Mouse (Mus musculus): ENCODE measurements around the gene Thoc6. TPM values are rescaled to one million over a fixed set of nuclear protein-coding genes. Genes with fewer than 3 reads are reported as not detected.

The Thoc6 gene
- total RNA-seq, 2 experiments from 2014 or later, result 5.5 to 7.2 TPM

GRCm38 (mm10) chr17:23699131-23700077 lies 25.7 kb upstream of the Thoc6 start:
- no peak for TF ChIP-seq CTCF (IDR thresholded peaks at IDR 0.05)
- intact Hi-C loops (cut with DNase I), result loop anchor here (1.0 to 10.0 kb wide), 2 partner anchors 26 to 505 kb away; partner anchors contain the start of genes Hcfc1r1, Thoc6 and Zfp40
- H3K4me3 ChIP-seq, result peak overlapping the region; percentile 59
- DNase-seq (ENCODE audit: extremely low spot score in 1 of 2, low spot score in 2 of 2), result peak; percentile 38 to 53
- peak overlapping the region; percentile 67; the same call in 1 of the 2 replicates for H3K27ac ChIP-seq

GRCm38 (mm10) chr17:23695801-23696200 lies 22.1 kb upstream of the Thoc6 start:
- DNase-seq (ENCODE audit: extremely low spot score in 1 of 2, low spot score in 2 of 2), result no peak
- TF ChIP-seq CTCF (IDR thresholded peaks at IDR 0.05), result no peak
- Histone ChIP-seq H3K27ac (no peak overlapping the region), H3K4me3 (no peak overlapping the region)
- intact Hi-C loops (cut with DNase I), result no loop called here

GRCm38 (mm10) chr17:23694491-23694890 lies 20.8 kb upstream of the Thoc6 start:
- TF ChIP-seq CTCF (IDR thresholded peaks at IDR 0.05), result no peak
- Histone ChIP-seq H3K27ac (no peak overlapping the region), H3K4me3 (no peak overlapping the region)
- no peak for DNase-seq (ENCODE audit: extremely low spot score in 1 of 2, low spot score in 2 of 2)
- intact Hi-C loops (cut with DNase I), result no loop called here

DNA sequence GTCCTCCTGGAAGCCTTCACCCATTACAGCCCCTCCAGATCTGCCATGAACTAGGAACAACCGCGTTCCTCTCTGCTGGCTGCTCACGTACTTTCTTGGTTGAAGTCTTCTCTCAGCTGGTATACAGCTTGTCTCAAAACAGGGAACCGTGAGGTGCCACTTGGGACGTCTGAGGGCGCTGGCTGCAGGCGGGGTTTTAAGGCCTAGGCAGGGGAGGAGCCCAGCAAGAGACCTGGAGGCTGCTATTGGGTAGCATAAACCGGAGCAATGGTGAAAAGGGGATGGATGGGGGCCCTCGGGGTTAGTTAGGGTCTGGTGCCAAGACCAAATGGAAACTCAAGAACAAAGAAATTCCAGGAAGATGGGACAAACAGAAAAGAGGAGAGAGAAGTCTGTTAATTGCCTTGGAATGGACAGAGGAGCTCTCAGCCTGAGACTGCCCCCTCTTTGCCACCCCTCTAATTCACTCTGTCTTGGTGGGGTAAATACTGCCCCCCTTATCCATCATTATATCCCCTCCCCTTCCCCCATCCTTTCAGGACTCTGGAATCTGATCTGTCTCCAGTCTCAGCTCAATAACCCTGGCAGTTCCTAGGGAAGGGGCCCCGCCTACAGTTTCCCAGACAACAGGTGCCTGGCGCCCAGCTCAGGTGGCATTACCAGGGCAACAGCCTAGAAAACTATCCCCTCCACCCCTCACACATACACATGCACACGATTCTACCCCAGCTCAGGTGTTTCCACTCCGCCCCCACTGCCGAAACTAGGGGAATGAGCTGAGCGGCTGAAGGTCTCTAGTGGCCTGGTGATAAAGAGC lies 10.4 kb upstream of the Thoc6 start, which contains the start of gene Cldn9:
TSS of gene Cldn9 (minus strand) at position 171 of the 817 bp plus-strand sequence.
- intact Hi-C loops (cut with DNase I), result no loop called here
- Histone ChIP-seq H3K27ac (no peak within 1 kb of the TSS), H3K4me3 (no peak within 1 kb of the TSS)
- TF ChIP-seq CTCF (IDR thresholded peaks at IDR 0.05), result no peak
- DNase-seq (ENCODE audit: extremely low spot score in 1 of 2, low spot score in 2 of 2), result no peak

DNA sequence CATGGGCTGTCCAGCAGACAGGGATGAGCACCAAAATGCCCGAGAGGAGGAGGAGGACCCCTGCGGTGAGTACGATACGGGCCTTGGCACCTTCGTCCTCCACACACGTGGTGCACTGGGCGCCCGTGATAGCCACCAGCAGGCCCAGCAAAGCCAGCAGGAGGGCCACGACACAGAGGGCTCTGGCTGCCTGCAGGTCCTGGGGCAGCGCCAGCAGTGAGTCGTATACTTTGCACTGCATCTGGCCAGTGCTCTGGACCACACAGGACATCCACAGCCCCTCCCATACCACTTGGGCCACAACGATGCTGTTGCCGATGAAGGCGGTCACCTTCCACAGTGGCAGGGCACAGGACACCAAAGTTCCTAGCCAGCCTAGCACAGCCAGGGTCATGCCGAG lies 9.5 kb upstream of the Thoc6 start:
- TF ChIP-seq CTCF (IDR thresholded peaks at IDR 0.05), result no peak
- no peak for DNase-seq (ENCODE audit: extremely low spot score in 1 of 2, low spot score in 2 of 2)
- intact Hi-C loops (cut with DNase I), result no loop called here
- Histone ChIP-seq H3K27ac (no peak overlapping the region), H3K4me3 (no peak overlapping the region)

DNA sequence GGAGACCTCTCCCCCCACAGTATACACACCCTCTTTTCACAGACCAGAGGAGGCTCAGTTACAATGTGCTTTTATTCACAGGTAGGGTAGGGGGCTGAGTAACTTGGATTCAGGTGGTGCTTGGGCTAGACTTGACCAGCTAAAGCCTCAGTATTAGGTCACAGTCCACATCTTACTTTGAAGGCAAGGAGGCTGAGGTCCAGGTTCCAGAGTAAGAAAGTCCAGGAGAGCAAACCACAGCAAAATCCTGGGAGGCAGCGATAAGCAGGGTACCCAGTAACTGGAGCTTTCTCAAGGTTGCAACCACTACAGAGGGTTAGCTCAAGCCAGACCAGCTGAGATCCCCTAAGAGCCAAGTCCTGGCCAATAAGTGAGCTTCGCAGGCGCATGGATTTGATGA lies 8.8 kb upstream of the Thoc6 start:
- TF ChIP-seq CTCF (IDR thresholded peaks at IDR 0.05), result no peak
- no peak overlapping the region for H3K4me3 ChIP-seq
- no peak overlapping the region for H3K27ac ChIP-seq
- intact Hi-C loops (cut with DNase I), result no loop called here
- DNase-seq (ENCODE audit: extremely low spot score in 1 of 2, low spot score in 2 of 2), result no peak

GRCm38 (mm10) chr17:23682092-23682491 lies 8.4 kb upstream of the Thoc6 start:
- no peak for TF ChIP-seq CTCF (IDR thresholded peaks at IDR 0.05)
- Histone ChIP-seq H3K27ac (no peak overlapping the region), H3K4me3 (no peak overlapping the region)
- no peak for DNase-seq (ENCODE audit: extremely low spot score in 1 of 2, low spot score in 2 of 2)
- intact Hi-C loops (cut with DNase I), result no loop called here

GRCm38 (mm10) chr17:23681086-23681485 lies 7.4 kb upstream of the Thoc6 start:
- TF ChIP-seq CTCF (IDR thresholded peaks at IDR 0.05), result no peak
- DNase-seq (ENCODE audit: extremely low spot score in 1 of 2, low spot score in 2 of 2), result no peak
- intact Hi-C loops (cut with DNase I), result no loop called here

DNA sequence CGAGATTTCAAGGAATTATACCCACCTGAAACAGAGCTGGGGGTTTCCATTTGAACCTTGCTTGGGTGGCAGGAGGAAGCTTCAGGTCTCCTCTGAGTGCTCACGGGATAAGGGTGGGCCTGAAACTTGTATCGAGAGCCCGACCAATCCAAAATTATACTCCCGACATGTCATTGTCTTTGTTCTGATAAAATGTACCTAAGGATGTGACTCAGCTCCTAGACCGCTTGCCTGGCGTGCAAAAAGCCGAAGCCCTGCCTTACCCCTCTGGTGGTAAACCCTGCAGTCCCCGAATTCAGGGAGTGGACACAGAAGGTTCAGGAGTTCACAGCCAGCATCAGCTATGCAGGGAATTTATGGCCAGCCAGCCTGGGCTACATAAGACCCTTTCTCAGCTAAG lies 6.7 kb upstream of the Thoc6 start:
- no peak for TF ChIP-seq CTCF (IDR thresholded peaks at IDR 0.05)
- peak in 1 of 2 experiments; percentile 8 for DNase-seq (ENCODE audit: extremely low spot score in 1 of 2, low spot score in 2 of 2)
- no peak overlapping the region for H3K27ac ChIP-seq
- no peak overlapping the region for H3K4me3 ChIP-seq
- intact Hi-C loops (cut with DNase I), result no loop called here

More at GRCm38 (mm10) chr17:23681086-23681485, 7.4 kb upstream of the Thoc6 start:
- no peak overlapping the region for H3K4me3 ChIP-seq
- H3K27ac ChIP-seq, result no peak overlapping the region

DNA sequence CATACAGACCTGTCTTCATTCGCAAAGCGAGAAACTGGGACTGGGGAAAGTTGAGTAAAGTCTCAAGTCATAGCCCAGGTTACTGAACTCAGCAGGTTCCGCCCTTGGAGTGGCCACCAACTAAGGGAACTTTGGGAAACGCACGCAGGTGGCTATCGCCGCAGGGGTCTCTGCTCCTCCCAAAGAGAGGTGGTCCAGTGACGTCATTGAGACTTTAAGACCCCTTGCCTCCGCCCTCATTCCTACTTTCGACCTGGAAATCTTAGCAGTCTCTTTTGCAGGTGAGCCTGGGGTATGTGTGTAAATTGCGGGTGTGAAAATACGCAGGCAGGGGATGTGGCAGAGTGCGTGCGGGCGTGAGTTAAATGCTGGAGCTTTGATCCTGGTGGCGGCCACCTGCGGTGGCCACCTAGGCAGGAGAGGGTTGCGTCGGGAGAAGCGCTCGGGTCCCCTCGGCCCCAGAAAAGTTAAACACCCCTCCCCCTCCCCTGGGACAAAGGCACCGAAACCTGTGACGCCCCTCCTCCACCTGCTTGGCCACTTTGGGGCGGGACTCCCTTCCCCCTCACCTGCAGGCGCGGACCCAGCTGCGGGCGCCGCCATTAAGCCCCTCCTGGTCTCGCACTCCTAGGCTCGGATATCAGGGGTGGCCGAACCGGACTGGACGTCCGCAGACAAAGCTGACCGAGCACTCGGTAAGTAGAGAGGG lies 5.6 kb upstream of the Thoc6 start, which contains the start of gene Cldn6:
TSS of gene Cldn6 (plus strand) at position 123 of the 709 bp plus-strand sequence.
- TF ChIP-seq CTCF (IDR thresholded peaks at IDR 0.05), result no peak
- peak in 1 of 2 experiments; percentile 8 for DNase-seq (ENCODE audit: extremely low spot score in 1 of 2, low spot score in 2 of 2)
- intact Hi-C loops (cut with DNase I), result loop anchor here (1.0 kb wide), 1 partner anchor 19 kb away; no protein-coding TSS in a partner anchor
- Histone ChIP-seq H3K4me3 (no peak within 1 kb of the TSS), H3K27ac (no peak within 1 kb of the TSS)

- intact Hi-C loops (cut with DNase I), result no loop called here
- Histone ChIP-seq H3K27ac (0 out of 2 replicates have a peak within 1 kb of the TSS, but pooled peaks have one; percentile 16), H3K4me3 (peak within 1 kb of the TSS; percentile 71)
- peak; percentile 80 to 81 for DNase-seq (ENCODE audit: extremely low spot score in 1 of 2, low spot score in 2 of 2)
- TF ChIP-seq CTCF (IDR thresholded peaks at IDR 0.05), result no peak
These were observed 3.6 kb upstream of the Thoc6 start, which contains the start of gene Tnfrsf12a for GRCm38 (mm10) chr17:23677236-23677679. Gene Tnfrsf12a (minus strand): TSS chr17:23677468.

Data from left cerebral cortex, adult 2 months (tissue).